Mouse (Mus musculus) c-Kit-positive CD71-negative TER-119-negative erythroid progenitor cells, embryonic 14.5 days (primary cell): ENCODE measurements at regions not wholly inside any gene's neighbourhood (a gene's known extent, or its start where the extent isn't known, plus 50 kb on each side); places are given as distances from the start of the nearest gene placed in this dataset.

ENCODE experiments used
- DNase-seq: peaks from one replicate; pipeline ENCODE4 v3.0.0-alpha.2; 2013; ENCODE audit warnings: low read depth

GRCm38 (mm10) chr2:122863343-122863970, 98.4 kb downstream of the Sqor start:
- no peak for DNase-seq

- no peak for DNase-seq
These were observed 98.9 kb downstream of the Sqor start for GRCm38 (mm10) chr2:122863971-122864348.

DNA sequence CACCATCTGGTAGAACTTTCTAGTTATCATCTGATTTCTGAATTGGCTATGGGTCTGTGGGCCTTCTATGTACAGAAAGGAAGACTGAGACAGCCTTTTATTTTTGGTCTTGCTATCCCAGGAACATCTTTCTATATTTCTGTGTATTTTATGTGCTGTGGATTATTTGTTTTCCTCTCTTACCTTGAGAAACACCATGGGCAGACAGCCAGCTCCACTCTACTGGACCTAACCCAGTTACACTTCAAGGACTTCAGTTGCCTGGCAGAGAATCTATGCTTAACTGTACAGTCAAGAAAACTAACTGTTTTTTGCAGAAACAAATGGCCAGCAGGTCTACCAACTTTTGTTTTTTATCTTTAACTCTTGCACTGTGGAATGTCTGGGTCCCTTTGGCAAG, 122.1 kb downstream of the Sqor start:
- no peak for DNase-seq

DNA sequence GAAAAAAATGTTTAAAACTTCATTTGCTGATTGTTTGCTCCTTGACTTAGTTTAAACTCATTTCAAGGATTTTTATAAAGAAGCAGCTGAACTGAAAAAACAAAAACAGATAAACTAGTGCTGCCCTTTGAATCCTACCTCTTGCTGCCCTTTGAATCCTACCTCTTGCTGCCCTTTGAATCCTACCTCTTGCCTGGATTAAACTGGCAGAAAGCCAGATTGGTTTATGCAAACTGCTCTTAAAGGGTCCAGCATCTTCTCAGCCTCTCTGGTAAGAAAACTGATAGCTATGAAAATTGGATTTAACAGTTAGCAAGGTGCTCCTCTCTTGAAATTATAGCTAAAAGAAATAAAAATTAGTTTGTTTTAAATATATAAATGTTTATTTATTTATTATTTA, 122.5 kb downstream of the Sqor start:
- DNase-seq = no peak

GRCm38 (mm10) chr2:122905129-122906072, 140.4 kb downstream of the Sqor start:
- DNase-seq = no peak

GRCm38 (mm10) chr2:122916772-122917171, 151.7 kb downstream of the Sqor start:
- no peak for DNase-seq

DNA sequence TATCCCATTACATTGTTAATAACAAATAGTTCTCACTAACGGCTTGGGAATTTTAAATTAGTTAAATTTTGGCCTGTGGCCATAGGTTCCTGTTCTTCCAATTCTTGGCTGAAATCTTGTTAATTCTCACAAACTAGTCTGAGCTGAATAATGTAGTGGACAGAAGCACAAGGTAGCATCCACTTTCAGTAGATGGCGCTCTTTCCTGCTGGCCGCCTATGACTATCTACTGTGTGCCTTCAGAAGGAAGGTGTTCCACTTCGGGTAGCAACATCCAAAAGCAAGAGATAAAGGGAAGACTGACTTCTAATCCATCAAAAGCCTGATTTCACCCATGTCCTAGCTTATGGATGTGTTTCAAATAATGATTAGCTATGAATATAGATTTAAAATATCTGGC, 172.9 kb downstream of the Sqor start:
- peak; percentile 1 for DNase-seq

DNA sequence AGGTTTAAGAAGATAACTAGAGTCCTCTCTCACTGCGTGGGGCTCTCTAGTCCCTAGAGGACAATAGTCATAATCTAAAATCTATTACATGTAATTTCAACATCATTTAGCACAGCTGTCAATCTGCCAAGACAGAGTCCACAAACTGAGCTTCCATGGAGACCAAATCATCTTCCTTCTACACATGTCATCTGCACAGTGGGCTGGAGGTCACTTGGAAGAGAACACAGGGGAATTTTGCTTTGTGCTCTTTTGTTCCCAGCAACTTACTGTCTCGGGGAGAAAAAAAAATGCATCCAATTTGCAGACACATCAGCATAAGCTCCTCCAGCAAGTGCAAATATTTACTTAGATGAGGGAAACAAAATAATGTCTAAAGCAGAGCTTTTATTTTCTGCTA, 179.8 kb downstream of the Sqor start:
- no peak for DNase-seq

- DNase-seq = no peak
These were observed 180.9 kb downstream of the Sqor start for GRCm38 (mm10) chr2:122945891-122946290.

DNA sequence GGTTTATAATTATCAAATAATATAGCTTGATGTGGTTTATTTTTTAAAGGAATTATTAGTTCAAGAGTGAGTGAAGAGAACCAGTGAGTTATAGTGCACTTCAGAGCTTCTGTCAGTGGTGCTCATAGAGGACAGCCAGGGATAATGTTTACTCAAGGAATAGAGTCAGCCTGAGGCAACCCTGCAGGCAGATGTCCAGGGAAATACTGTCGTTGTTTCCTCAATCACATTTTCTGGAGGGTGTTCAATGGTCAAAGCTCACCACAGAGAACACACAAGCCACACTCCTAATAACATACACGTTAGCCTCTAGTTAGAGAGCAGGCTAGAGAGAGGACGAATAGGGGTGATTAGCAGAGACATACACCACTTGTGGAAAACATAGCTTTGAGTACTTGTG, 184.0 kb downstream of the Sqor start:
- DNase-seq = no peak

DNA sequence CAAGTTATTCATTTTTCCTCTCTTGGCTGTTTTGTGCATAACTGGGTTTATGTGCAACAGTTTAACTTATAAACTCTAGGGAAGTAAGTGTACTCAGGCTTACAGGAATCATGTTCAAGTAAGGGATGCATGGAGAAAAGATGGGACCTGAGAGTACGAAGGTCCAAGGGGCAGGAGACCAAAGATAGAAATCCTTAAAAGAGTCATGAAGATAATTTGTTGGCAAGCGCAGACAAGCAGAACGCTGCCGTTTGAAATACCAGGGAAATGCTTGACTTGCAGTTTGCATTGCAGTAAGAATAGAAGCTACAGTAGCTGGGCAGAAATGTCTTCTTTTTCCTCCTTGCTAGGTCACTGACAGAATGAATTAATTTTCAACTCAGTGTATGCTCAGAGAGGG, 196.7 kb downstream of the Sqor start:
- DNase-seq = no peak

DNA sequence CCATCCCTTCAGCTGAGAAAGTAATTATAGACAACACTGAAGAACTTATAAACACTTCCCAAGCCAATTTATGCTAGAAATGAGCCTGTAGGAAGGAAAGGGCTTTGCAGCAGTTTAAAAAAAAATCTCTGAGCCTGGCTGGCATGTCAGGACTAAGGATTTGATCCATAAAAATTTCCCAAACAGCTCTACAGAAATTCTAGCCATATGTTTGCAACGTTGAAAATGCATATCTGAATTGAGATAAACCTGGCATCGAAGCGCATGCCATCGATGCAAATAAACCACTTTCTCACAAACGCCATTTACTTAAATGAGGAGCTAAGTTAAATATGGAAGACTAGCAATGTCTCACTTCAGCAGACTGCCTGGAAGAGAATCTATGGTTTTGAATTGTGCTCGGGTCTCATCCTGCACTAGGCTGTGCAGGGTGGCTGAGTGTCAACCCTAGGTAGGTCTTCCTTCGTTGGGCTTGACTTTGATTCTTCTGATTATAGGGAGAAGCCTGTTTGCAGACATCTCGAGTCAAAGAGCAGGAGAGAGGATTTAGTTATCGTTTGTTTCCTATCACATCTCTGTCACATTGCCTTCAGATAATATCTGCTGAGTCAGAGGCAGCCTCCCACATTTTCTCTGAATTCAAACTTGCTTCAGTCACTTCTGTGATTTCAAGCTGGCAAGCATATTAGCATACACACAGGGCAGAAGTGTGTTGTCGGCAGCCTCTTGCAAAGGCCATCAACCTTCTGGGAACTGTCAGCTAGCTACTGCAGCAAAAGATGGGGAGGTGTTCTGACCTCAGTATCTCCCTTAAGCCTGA, 204.0 kb downstream of the Sqor start:
- no peak for DNase-seq
